Mouse (Mus musculus) sigmoid colon, adult 10 weeks (tissue): ENCODE data around the gene Fam24b. TPM values are rescaled to one million over a fixed set of nuclear protein-coding genes. Genes with fewer than 3 reads are reported as not detected.

Experiments
- polyA plus RNA-seq: library from polyadenylated mRNA; stranded (reverse); fragments of 350-450 nt; fragmentation: Illumina TruSeq; extraction: RNeasy Lipid Tissue Mini Kit (QIAGEN cat#74804); gene quantifications from one replicate; pipeline ENCODE4 v1.2.3, GENCODE M21; 2014; ENCODE audit warnings: low read depth, low replicate concordance

Fam24b gene
- not detected for polyA plus RNA-seq

DNA sequence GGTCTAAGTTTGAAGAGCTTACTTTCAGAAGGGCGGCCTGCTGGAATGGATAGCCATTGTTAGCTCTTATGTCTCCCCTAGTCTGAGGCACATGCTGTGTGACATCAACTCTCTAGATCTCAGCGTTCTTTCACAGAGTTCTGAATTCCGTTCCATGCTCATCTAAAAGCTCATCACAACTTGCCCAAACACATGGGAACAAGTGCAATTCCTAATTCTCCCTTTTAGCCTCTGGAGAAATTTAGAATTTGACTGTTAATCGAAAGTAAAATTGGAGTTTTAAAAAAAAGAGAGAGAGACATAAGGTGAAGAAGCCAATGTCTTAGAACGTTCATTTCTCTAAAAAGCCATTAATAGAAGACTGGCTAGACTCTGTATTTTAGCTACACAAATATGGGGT, at the start of gene Fam24b:
Fam24b (minus strand) TSS at position 101 of the 400 bp plus-strand sequence.

DNA sequence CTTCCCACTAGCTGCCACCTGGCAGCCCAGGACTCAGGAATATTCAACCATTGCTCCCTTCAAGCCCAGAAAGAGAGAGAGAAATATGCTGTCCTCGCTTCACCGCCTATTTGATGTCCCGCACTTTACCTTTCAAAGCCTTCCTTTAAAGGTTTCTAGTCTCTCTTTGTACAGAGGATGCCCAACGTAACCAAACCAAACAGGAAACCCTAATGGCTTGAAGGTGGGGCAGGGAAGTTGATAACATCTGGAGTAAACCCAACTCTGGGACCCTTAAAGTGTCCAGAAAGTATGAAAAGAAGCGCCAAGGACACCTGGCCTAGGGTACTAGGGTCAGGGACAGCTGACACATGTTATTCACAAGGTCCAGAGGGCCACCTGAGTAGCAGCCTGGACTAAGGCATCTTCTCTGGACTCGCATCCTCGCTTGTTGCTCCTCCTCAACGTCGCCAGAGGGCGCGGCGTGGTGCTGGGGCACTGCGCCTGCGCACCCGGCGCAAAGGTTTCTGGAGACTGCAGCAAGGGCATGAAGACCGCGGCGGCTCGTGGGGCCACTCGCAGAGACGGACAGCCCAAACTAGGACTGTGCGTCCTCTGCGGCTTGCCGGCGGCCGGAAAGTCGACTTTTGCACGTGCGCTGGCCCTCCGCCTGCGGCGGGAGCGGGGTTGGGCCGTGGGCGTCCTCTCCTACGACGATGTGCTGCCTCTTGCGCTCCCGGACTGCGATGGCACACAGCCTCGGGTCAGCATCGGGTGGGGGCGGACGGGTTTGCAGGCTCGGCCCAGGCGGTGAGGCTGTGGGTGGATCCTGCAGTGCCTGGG, 41.5 kb upstream of the Fam24b start, which contains the start of gene Pstk:
Pstk (plus strand) TSS at position 494 of the 822 bp plus-strand sequence.

DNA sequence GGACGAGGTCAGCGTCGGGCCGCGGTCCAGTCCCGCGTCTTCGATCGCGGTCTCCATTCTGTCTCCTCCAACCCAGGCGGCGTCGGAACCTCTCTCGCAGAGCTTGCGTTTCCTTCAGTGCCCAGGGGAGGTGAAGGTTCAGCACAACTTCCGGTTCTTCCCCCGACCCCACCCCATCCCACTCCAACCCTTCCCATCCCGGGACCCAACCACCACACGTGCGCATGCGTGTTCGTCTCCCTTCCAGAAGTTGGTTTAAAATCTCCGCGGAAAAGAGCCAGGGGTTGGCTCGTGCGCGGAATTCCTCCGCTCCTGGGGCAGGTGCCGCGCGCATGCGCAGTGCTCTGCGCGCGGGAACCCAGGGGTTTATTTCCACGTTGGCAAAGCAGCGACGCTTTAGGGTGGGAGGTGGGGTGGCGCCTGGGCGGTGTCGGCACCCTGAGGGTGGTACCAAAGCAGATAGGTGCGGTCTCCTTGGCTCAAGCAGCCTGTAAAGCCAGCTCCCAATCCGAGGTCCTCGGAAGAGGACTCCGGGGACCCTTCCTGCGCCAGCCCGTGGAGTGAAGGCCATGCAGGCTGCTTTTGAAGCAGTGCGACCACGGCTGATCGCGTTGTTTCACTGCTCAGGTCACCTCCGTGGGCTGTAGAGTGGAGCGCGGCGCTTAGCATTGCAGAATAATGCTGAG, 33.4 kb upstream of the Fam24b start, which contains the start of gene 2310057M21Rik:
2310057M21Rik (minus strand) TSS at position 145 of the 686 bp plus-strand sequence.

GRCm38 (mm10) chr7:131333564-131333963, 4.2 kb upstream of the Fam24b start, which contains the start of gene Fam24a:
Fam24a (plus strand) TSS chr7:131333864.

GRCm38 (mm10) chr7:131322192-131322591, 7.1 kb downstream of the Fam24b start, which contains the start of gene Cuzd1:
Cuzd1 (minus strand) TSS chr7:131322292.

Other genes starting within 250 kb of the Fam24b start
- not detected for gene 4933402N03Rik, start 183.2 kb downstream of the Fam24b start, polyA plus RNA-seq
- not detected for gene 5430419D17Rik, start 155.1 kb downstream of the Fam24b start, polyA plus RNA-seq
- gene Cuzd1, start 7.2 kb downstream of the Fam24b start, polyA plus RNA-seq, result 0.50 TPM
- not detected for gene Fam24a, start 4.3 kb upstream of the Fam24b start, polyA plus RNA-seq
- gene 2310057M21Rik, start 33.2 kb upstream of the Fam24b start, polyA plus RNA-seq, result 4.5 TPM
- gene Pstk, start 41.6 kb upstream of the Fam24b start, polyA plus RNA-seq, result 51.4 TPM
- 37.5 TPM for gene Ikzf5, start 81.0 kb upstream of the Fam24b start, polyA plus RNA-seq
- gene Acadsb, start 81.1 kb upstream of the Fam24b start, polyA plus RNA-seq, result 125 TPM
- gene Hmx3, start 213.4 kb upstream of the Fam24b start, polyA plus RNA-seq, result 0.32 TPM
- gene Hmx2, start 219.3 kb upstream of the Fam24b start, polyA plus RNA-seq, result 0.38 TPM
- gene Bub3, start 230.7 kb upstream of the Fam24b start, polyA plus RNA-seq, result 20.8 TPM